ENCODE assay signal across 23 mouse cellular contexts in genomic region chr5:72138256-72138655, GRCm38 (mm10).
"Had no signal": no experiment of that assay in that cellular context is flagged by ENCODE, and none has a peak within 500 bp of the region (broad histone marks: within the 10 kb centered on the region; RNA-seq: fewer than 3 reads in every experiment).

No protein-coding gene starts in this region.

- H3K27ac ChIP-seq: gastrocnemius, adult 2 months; heart, embryonic 10.5 days; hindbrain, embryonic 10.5 days; hindbrain, embryonic 12.5 days; hindbrain, embryonic 14.5 days; intestine, embryonic 15.5 days; layer of hippocampus, adult 2 months; left cerebral cortex, adult 2 months; limb, embryonic 10.5 days; limb, embryonic 12.5 days; liver, embryonic 13.5 days had no signal

- H3K27me3 ChIP-seq: heart, embryonic 12.5 days; hindbrain, embryonic 12.5 days; intestine, embryonic 15.5 days; limb, embryonic 12.5 days; liver, embryonic 13.5 days had no signal

- H3K4me3 ChIP-seq: gastrocnemius, adult 2 months; heart, embryonic 10.5 days; heart, embryonic 12.5 days; hindbrain, embryonic 10.5 days; hindbrain, embryonic 12.5 days; intestine, embryonic 15.5 days; layer of hippocampus, adult 2 months; left cerebral cortex, adult 2 months; limb, embryonic 10.5 days; limb, embryonic 12.5 days; liver, embryonic 13.5 days had no signal

- H3K4me1 ChIP-seq: heart, embryonic 10.5 days; heart, embryonic 12.5 days; hindbrain, embryonic 10.5 days; hindbrain, embryonic 12.5 days; intestine, embryonic 15.5 days; limb, embryonic 10.5 days; limb, embryonic 12.5 days; liver, embryonic 13.5 days had no signal

- DNase-seq: gastrocnemius, adult 2 months; gastrocnemius, postnatal 10 days; gastrocnemius, postnatal 25 days; heart, adult 18-20 months; heart, postnatal 10 days; heart, postnatal 4 days; kidney, adult 18-20 months; kidney, adult 8-10 months; kidney, postnatal 10 days; kidney, postnatal 25 days; kidney, postnatal 4 days; liver; liver, embryonic 13.5 days had no signal

- H3K36me3 ChIP-seq: heart, embryonic 10.5 days; heart, embryonic 12.5 days; hindbrain, embryonic 10.5 days; hindbrain, embryonic 12.5 days; intestine, embryonic 15.5 days; limb, embryonic 10.5 days; limb, embryonic 12.5 days; liver, embryonic 13.5 days had no signal
